Mouse (Mus musculus) liver, embryonic 13.5 days (tissue): Measurements from ENCODE around the gene Cars2. TPM values are rescaled to one million over a fixed set of nuclear protein-coding genes. Genes with fewer than 3 reads are reported as not detected.
"Not testable (repeated sequence)": the region's sequence is repeated elsewhere in the genome, so short reads cannot be mapped to it uniquely, and the experiment has no call there.

Source experiments
- ATAC-seq: fragments of 200-750 bp; cut with Nextera tagmentation; 2 replicates; pipeline ENCODE4 v1.8.0; 2017; ENCODE audit warnings: low read depth, mild to moderate bottlenecking, moderate number of reproducible peaks, moderate library complexity
- DNase-seq: peaks from one replicate; pipeline ENCODE4 v3.0.0; 2022
- H3K27ac ChIP-seq: fragments of 300-500 bp; sonication (generic); 2 replicates; pipeline ENCODE4 v1.5.1; 2015; ENCODE audit warnings: moderate library complexity, mild to moderate bottlenecking, inconsistent platforms
- H3K27me3 ChIP-seq: fragments of 300-500 bp; sonication (generic); 2 replicates; pipeline ENCODE4 v1.6.1; 2015; ENCODE audit warnings: mild to moderate bottlenecking, inconsistent platforms
- H3K36me3 ChIP-seq: fragments of 300-500 bp; sonication (generic); 2 replicates; pipeline ENCODE4 v1.6.1; 2015; ENCODE audit warnings: mild to moderate bottlenecking, inconsistent platforms
- H3K4me1 ChIP-seq: fragments of 300-500 bp; sonication (generic); replicated peaks from 2 replicates; pipeline ENCODE4 v1.6.1; 2015; ENCODE audit warnings: inconsistent platforms
- H3K4me2 ChIP-seq: fragments of 300-500 bp; sonication (generic); 2 replicates; pipeline ENCODE4 v1.6.1; 2015; ENCODE audit warnings: inconsistent platforms, mild to moderate bottlenecking, moderate library complexity
- H3K4me3 ChIP-seq: fragments of 300-500 bp; sonication (generic); replicated peaks from 2 replicates; pipeline ENCODE4 v1.5.1; 2015; ENCODE audit warnings: mild to moderate bottlenecking, inconsistent platforms
- H3K9ac ChIP-seq: fragments of 300-500 bp; sonication (generic); 2 replicates; pipeline ENCODE4 v1.6.1; 2015; ENCODE audit warnings: mild to moderate bottlenecking, inconsistent platforms
- H3K9me3 ChIP-seq: fragments of 300-500 bp; sonication (generic); replicated peaks from 2 replicates; pipeline ENCODE4 v1.6.1; 2016; ENCODE audit warnings: inconsistent platforms
- WGBS: fragments of 180-500 bp; shearing (Covaris S2); methylation state at CpG from one replicate; pipeline ENCODE4 v1.1.7; 2015; ENCODE audit not compliant: insufficient replicate concordance; 5-methylcytosine and 5-hydroxymethylcytosine counted together
- polyA plus RNA-seq: library from polyadenylated mRNA; unstranded; fragments of >200 nt; fragmentation: Nextera tagmentation; extraction: Ambion mirVana; gene quantifications from 2 replicates; pipeline ENCODE4 v1.2.1, GENCODE M21; 2015

Cars2 gene
- polyA plus RNA-seq, 1 experiment from 2014 or later, result 19.4 TPM

- ATAC-seq (peak; percentile 74), DNase-seq (peak; percentile 99)
- WGBS, result under 1% methylated on average over 86 of the region's 103 CpGs
- peaks cover 7% of the 10 kb centered on the region for H3K36me3 ChIP-seq
- no peaks in the 10 kb centered on the region for H3K9me3 ChIP-seq
- peak overlapping the region; percentile 98 for H3K4me2 ChIP-seq
- peak overlapping the region; percentile 99 for H3K27ac ChIP-seq
- H3K9ac ChIP-seq, result peak overlapping the region; percentile 96
- H3K4me1 ChIP-seq, result peaks cover 44% of the 10 kb centered on the region
- H3K27me3 ChIP-seq, result no peaks in the 10 kb centered on the region
- H3K4me3 ChIP-seq, result peak overlapping the region; percentile 92
Observed at GRCm38 (mm10) chr8:11555720-11556591, 5.4 kb upstream of the Cars2 start.

GRCm38 (mm10) chr8:11554799-11555719 lies 4.5 kb upstream of the Cars2 start, which contains the start of gene Ing1:
TSS of gene Ing1 (plus strand) at chr8:11555571.
- ATAC-seq (peak; percentile 53), DNase-seq (peak; percentile 94)
- H3K9ac ChIP-seq, result peak within 1 kb of the TSS; percentile 96
- no peaks in the 10 kb centered on the region for H3K27me3 ChIP-seq
- under 1% methylated on average over 52 of the region's 52 CpGs for WGBS
- H3K27ac ChIP-seq, result peak within 1 kb of the TSS; percentile 99
- no peaks in the 10 kb centered on the region for H3K9me3 ChIP-seq
- no peaks in the 10 kb centered on the region for H3K36me3 ChIP-seq
- H3K4me2 ChIP-seq, result peak within 1 kb of the TSS; percentile 98
- peak within 1 kb of the TSS; percentile 92 for H3K4me3 ChIP-seq
- H3K4me1 ChIP-seq, result peaks cover 43% of the 10 kb centered on the region

GRCm38 (mm10) chr8:11552390-11552789 lies 1.8 kb upstream of the Cars2 start:
- Histone ChIP-seq H3K4me2 (no peak overlapping the region), H3K27me3 (no peaks in the 10 kb centered on the region), H3K4me3 (no peak overlapping the region), H3K36me3 (peaks cover 8% of the 10 kb centered on the region; the same call in 1 of the 2 replicates), H3K4me1 (peaks cover 39% of the 10 kb centered on the region), H3K9me3 (no peaks in the 10 kb centered on the region), H3K27ac (no peak overlapping the region), H3K9ac (no peak overlapping the region)
- no peak for DNase-seq
- no peak for ATAC-seq
- WGBS, result 80% methylated on average over 10 of the region's 10 CpGs

- H3K4me3 ChIP-seq, H3K27me3 ChIP-seq, DNase-seq, H3K9me3 ChIP-seq, ATAC-seq, H3K27ac ChIP-seq: not testable (repeated sequence)
- Histone ChIP-seq H3K36me3 (peaks cover 12% of the 10 kb centered on the region; the same call in 1 of the 2 replicates), H3K4me1 (peaks cover 39% of the 10 kb centered on the region), H3K4me2 (peak overlapping the region; percentile 75; the same call in 1 of the 2 replicates), H3K9ac (0 out of 2 replicates have a peak overlapping the region, but pooled peaks have one; percentile 83)
- WGBS, result 65% methylated on average over 4 of the region's 4 CpGs
Observed at GRCm38 (mm10) chr8:11551497-11551896, 914 bp upstream of the Cars2 start.

GRCm38 (mm10) chr8:11549706-11550105 lies 877 bp downstream of the Cars2 start:
- peak overlapping the region; percentile 75 for H3K4me2 ChIP-seq
- H3K4me3 ChIP-seq, result peak overlapping the region; percentile 75
- ATAC-seq (no peak), DNase-seq (peak; percentile 63)
- no peaks in the 10 kb centered on the region for H3K27me3 ChIP-seq
- peak overlapping the region; percentile 85; the same call in 1 of the 2 replicates for H3K27ac ChIP-seq
- peak overlapping the region; percentile 83 for H3K9ac ChIP-seq
- no peaks in the 10 kb centered on the region for H3K9me3 ChIP-seq
- peaks cover 24% of the 10 kb centered on the region; the same call in 1 of the 2 replicates for H3K36me3 ChIP-seq
- 5% methylated on average over 7 of the region's 7 CpGs for WGBS
- peaks cover 36% of the 10 kb centered on the region for H3K4me1 ChIP-seq

GRCm38 (mm10) chr8:11547063-11547462 lies 3.5 kb downstream of the Cars2 start:
- H3K4me2 ChIP-seq, result no peak overlapping the region
- H3K27me3 ChIP-seq, result no peaks in the 10 kb centered on the region
- H3K4me3 ChIP-seq, result no peak overlapping the region
- H3K4me1 ChIP-seq, result peaks cover 22% of the 10 kb centered on the region
- no peak overlapping the region for H3K9ac ChIP-seq
- peaks cover 43% of the 10 kb centered on the region for H3K36me3 ChIP-seq
- no peak for DNase-seq
- H3K9me3 ChIP-seq, result no peaks in the 10 kb centered on the region
- no peak overlapping the region for H3K27ac ChIP-seq
- no peak for ATAC-seq
- 49% methylated on average over 6 of the region's 6 CpGs for WGBS

- Histone ChIP-seq H3K9me3 (no peaks in the 10 kb centered on the region), H3K27ac (no peak overlapping the region), H3K4me1 (peaks cover 6% of the 10 kb centered on the region), H3K9ac (no peak overlapping the region), H3K4me3 (no peak overlapping the region), H3K27me3 (no peaks in the 10 kb centered on the region), H3K4me2 (no peak overlapping the region), H3K36me3 (peaks cover 69% of the 10 kb centered on the region)
- ATAC-seq (no peak), DNase-seq (peak; percentile 48)
- 38% methylated on average over 3 of the region's 3 CpGs for WGBS
Observed at GRCm38 (mm10) chr8:11544386-11544785, 6.2 kb downstream of the Cars2 start.

GRCm38 (mm10) chr8:11542866-11543265 lies 7.7 kb downstream of the Cars2 start:
- H3K4me2 ChIP-seq, result no peak overlapping the region
- ATAC-seq (no peak), DNase-seq (no peak)
- WGBS, result 78% methylated on average over 4 of the region's 4 CpGs
- H3K4me3 ChIP-seq, result no peak overlapping the region
- H3K27ac ChIP-seq, result no peak overlapping the region
- no peaks in the 10 kb centered on the region for H3K27me3 ChIP-seq
- H3K9ac ChIP-seq, result no peak overlapping the region
- no peaks in the 10 kb centered on the region for H3K9me3 ChIP-seq
- peaks cover 75% of the 10 kb centered on the region for H3K36me3 ChIP-seq
- no peaks in the 10 kb centered on the region for H3K4me1 ChIP-seq

- H3K9ac ChIP-seq, result no peak overlapping the region
- 86% methylated on average over 12 of the region's 12 CpGs for WGBS
- no peaks in the 10 kb centered on the region for H3K27me3 ChIP-seq
- no peaks in the 10 kb centered on the region for H3K9me3 ChIP-seq
- H3K36me3 ChIP-seq, result peaks cover 73% of the 10 kb centered on the region
- no peak for ATAC-seq
- H3K4me1 ChIP-seq, result no peaks in the 10 kb centered on the region
- DNase-seq, result no peak
- H3K27ac ChIP-seq, result no peak overlapping the region
- no peak overlapping the region for H3K4me2 ChIP-seq
- no peak overlapping the region for H3K4me3 ChIP-seq
Observed at GRCm38 (mm10) chr8:11542031-11542430, 8.6 kb downstream of the Cars2 start.

- Histone ChIP-seq H3K9ac (no peak overlapping the region), H3K27ac (no peak overlapping the region), H3K27me3 (no peaks in the 10 kb centered on the region), H3K4me2 (no peak overlapping the region), H3K4me3 (no peak overlapping the region), H3K4me1 (no peaks in the 10 kb centered on the region), H3K36me3 (peaks cover 67% of the 10 kb centered on the region), H3K9me3 (no peaks in the 10 kb centered on the region)
- 85% methylated on average over 8 of the region's 8 CpGs for WGBS
- no peak for ATAC-seq
- no peak for DNase-seq
Observed at GRCm38 (mm10) chr8:11540182-11540581, 10.4 kb downstream of the Cars2 start.

GRCm38 (mm10) chr8:11539049-11539448 lies 11.5 kb downstream of the Cars2 start:
- 79% methylated on average over 4 of the region's 4 CpGs for WGBS
- DNase-seq (no peak), ATAC-seq (no peak)
- Histone ChIP-seq H3K36me3 (peaks cover 75% of the 10 kb centered on the region), H3K4me3 (no peak overlapping the region), H3K4me1 (no peaks in the 10 kb centered on the region), H3K9ac (no peak overlapping the region), H3K27ac (no peak overlapping the region), H3K4me2 (no peak overlapping the region), H3K9me3 (no peaks in the 10 kb centered on the region), H3K27me3 (no peaks in the 10 kb centered on the region)
